Mouse (Mus musculus) ES-E14 (cell line): Measurements from ENCODE around the gene Gm43302.
"Not testable (repeated sequence)": the region's sequence is repeated elsewhere in the genome, so short reads cannot be mapped to it uniquely, and the experiment has no call there.

Source experiments
- CHD2 ChIP-seq: IDR thresholded peaks from 2 replicates; pipeline ENCODE4 v1.6.1; 2014; ENCODE audit warnings: mild to moderate bottlenecking, low read depth, low read length, inconsistent platforms
- HCFC1 ChIP-seq: IDR thresholded peaks from 2 replicates; pipeline ENCODE4 v1.6.1; 2012; ENCODE audit warnings: low read length, inconsistent platforms, borderline replicate concordance; ENCODE audit not compliant: insufficient read depth
- MAFK ChIP-seq: IDR thresholded peaks from 2 replicates; pipeline ENCODE4 v1.6.1; 2014; ENCODE audit warnings: mild to moderate bottlenecking, low read depth, low read length, inconsistent platforms; ENCODE audit not compliant: insufficient read depth
- ZC3H11A ChIP-seq: IDR thresholded peaks from 2 replicates; pipeline ENCODE4 v1.6.1; 2012; ENCODE audit warnings: low read depth, mild to moderate bottlenecking, inconsistent platforms, low read length, borderline replicate concordance
- ZNF384 ChIP-seq: IDR thresholded peaks from 2 replicates; pipeline ENCODE4 v1.6.1; 2012; ENCODE audit warnings: low read depth, low read length, inconsistent platforms

DNA sequence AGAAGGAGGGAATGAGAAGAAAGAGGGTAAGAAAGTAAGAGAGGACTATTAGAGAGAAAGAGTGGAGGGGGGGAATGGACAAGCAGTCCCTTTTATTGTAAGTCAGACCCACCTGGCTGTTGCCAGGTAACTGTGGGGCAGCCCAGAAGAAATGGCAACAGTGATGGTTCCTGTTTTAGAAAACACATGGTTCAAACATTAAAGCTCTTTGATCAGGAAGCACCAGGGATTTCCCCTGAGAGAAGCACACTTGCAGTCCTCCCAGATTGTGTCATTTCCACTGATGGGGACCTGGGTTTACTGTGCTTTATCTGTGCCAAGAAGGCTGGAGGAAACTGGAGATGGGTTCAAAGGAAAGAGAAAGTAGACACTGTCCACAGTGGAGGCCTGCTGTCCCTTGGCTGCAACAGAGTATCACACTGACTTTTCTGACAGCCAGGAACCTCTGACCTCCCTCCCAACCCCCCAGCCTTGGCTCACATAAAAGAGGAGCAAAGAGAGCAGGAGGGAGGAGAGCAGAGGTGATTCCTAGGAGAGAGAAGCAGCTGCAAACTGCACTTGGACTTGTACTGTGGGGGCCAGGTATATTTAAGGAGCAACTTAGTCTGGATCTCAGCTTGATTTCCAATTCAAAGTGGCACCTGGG is 95.5 kb downstream of the Gm43302 start:
- TF ChIP-seq CHD2, ZC3H11A, HCFC1, MAFK, ZNF384: not testable (repeated sequence)
